Mouse (Mus musculus): ENCODE results near the gene Dpf3. TPM values are rescaled to one million over a fixed set of nuclear protein-coding genes. Genes with fewer than 3 reads are reported as not detected.

Dpf3 gene
- polyA plus RNA-seq, 1 experiment from 2014 or later = 1.4 TPM

DNA sequence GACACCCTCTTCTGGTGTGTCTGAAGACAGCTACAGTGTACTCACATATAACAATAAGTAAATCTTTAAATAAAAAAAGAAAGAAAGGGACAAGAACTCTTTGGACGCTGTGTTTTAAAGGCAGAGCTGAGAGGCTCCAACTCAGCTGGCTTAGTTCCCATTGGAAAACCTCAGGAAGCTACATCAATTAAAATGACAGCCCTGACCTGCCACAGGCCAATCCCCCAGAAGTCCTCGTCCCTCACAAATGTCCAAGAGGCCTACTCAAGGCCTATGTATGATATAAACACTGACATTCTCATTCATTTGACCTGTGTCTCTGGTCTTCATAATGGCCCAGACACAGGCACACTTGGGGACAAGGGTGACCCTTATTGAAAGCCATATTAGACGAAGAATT is 107.5 kb downstream of the Dpf3 start:
- ATAC-seq = no peak
- 44% methylated on average over 3 of the region's 3 CpGs for WGBS
- Histone ChIP-seq H3K27ac (ENCODE audit: low read length) (no peak overlapping the region), H3K27me3 (replicated peaks; ENCODE audit: insufficient read depth, low read length) (no peaks in the 10 kb centered on the region), H3K9me3 (ENCODE audit: low read length) (no peaks in the 10 kb centered on the region), H3K4me3 (ENCODE audit: low read depth, low read length) (no peak overlapping the region), H3K4me1 (ENCODE audit: insufficient read depth, low read depth, low read length) (no peaks in the 10 kb centered on the region), H3K4me2 (replicated peaks; ENCODE audit: low read depth, low read length) (no peak overlapping the region), H3K9ac (replicated peaks; ENCODE audit: low read depth) (no peak overlapping the region), H3K36me3 (ENCODE audit: insufficient read depth, low read length) (no peaks in the 10 kb centered on the region)
- no peak for TF ChIP-seq CTCF (IDR thresholded peaks at IDR 0.05)
- TF ChIP-seq EP300 (IDR thresholded peaks at IDR 0.05) = no peak
- DNase-seq (ENCODE audit: low spot score) = no peak

DNA sequence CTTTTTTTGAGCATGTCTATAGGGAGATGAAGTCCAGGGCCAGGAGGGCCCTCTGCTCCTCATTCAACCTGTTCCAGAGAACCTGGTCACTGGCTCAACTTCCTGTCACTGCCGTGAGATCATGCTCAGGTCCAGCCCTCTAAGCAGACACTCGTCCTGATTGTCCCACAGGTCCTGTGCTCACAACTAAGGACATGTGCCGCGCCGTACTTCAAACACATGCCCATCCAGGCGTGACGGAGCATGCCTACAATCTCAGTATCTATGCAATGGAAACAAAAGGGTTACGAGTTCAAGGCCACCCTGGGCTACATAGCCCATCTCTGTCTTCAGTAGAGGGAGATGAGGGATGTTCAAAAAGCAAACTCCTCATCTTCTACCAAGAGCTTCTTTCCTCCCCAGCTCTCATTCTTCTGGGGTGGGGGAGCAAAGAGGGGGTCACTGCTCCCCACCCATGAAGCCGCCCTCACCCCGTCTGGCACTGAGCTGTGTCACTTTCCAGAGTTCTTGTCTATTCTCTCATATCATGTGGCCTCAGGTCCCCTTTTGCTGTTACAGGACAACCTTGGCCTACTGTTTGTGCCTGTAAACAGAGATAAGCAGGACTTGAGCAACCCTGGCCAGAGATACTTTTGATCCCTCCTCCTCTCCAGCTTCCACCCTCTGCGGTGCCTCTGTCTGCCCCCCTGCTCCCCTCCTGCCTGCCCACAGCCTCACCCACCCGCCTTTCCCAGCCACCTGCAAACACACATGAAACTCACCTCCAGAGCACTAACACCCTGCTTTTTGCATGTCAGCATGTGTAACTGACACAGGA is 112.3 kb downstream of the Dpf3 start:
- Histone ChIP-seq H3K4me2 (replicated peaks; ENCODE audit: low read depth, low read length) (no peak overlapping the region), H3K9ac (replicated peaks; ENCODE audit: low read depth) (no peak overlapping the region), H3K27me3 (replicated peaks; ENCODE audit: insufficient read depth, low read length) (no peaks in the 10 kb centered on the region), H3K4me1 (ENCODE audit: insufficient read depth, low read depth, low read length) (no peaks in the 10 kb centered on the region), H3K9me3 (ENCODE audit: low read length) (no peaks in the 10 kb centered on the region), H3K4me3 (ENCODE audit: low read depth, low read length) (no peak overlapping the region), H3K27ac (ENCODE audit: low read length) (no peak overlapping the region), H3K36me3 (ENCODE audit: insufficient read depth, low read length) (no peaks in the 10 kb centered on the region)
- ATAC-seq (no peak), DNase-seq (ENCODE audit: low spot score) (no peak)
- TF ChIP-seq EP300 (IDR thresholded peaks at IDR 0.05) (no peak), CTCF (IDR thresholded peaks at IDR 0.05) (no peak)
- 67% methylated on average over 12 of the region's 12 CpGs for WGBS

DNA sequence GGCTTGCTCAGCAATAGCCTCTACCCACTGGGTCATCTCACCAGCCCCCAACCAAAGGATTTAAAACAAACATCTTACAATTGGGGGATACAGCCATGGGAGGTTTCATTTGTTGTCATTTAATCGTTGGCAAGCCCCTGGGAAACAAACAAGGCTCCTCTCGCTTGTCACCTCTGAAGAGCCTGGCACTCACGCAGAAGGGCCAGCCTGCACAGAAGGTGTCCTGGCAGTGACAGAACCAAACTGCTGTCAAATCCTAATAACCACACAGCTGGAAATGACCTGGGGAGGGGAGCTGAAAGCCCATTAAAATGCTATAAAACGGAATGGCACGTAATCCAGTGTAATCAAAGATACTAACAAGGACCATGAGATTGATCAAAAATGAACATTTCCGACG is 114.4 kb downstream of the Dpf3 start:
- H3K36me3 ChIP-seq (ENCODE audit: insufficient read depth, low read length) = no peaks in the 10 kb centered on the region
- no peak overlapping the region for H3K4me2 ChIP-seq (replicated peaks; ENCODE audit: low read depth, low read length)
- TF ChIP-seq EP300 (IDR thresholded peaks at IDR 0.05) (no peak), CTCF (IDR thresholded peaks at IDR 0.05) (no peak)
- H3K27ac ChIP-seq (ENCODE audit: low read length) = no peak overlapping the region
- no peaks in the 10 kb centered on the region for H3K9me3 ChIP-seq (ENCODE audit: low read length)
- H3K27me3 ChIP-seq (replicated peaks; ENCODE audit: insufficient read depth, low read length) = no peaks in the 10 kb centered on the region
- ATAC-seq (no peak), DNase-seq (ENCODE audit: low spot score) (no peak)
- WGBS = 60% methylated on average over 7 of the region's 7 CpGs
- H3K4me1 ChIP-seq (ENCODE audit: insufficient read depth, low read depth, low read length) = no peaks in the 10 kb centered on the region
- H3K9ac ChIP-seq (replicated peaks; ENCODE audit: low read depth) = no peak overlapping the region
- no peak overlapping the region for H3K4me3 ChIP-seq (ENCODE audit: low read depth, low read length)

DNA sequence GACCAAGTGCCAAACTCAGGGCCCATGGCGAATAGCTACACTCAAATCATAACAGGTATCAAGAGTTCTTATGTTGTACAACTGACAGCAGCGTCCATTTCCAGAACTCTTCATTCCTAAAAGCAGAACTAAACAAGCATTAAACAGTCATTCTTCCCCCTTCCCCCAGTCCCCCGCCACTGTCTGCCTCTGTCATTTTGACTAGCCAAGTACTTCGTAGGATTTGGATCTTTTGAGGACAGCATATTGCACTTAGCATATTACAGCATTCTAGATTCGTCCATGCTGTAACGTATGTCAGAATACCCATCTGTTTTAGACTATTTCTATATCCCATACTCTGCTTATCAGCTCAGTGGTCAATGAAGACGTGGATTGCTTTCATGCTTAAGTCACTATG is 115.2 kb downstream of the Dpf3 start:
- TF ChIP-seq EP300 (IDR thresholded peaks at IDR 0.05) (no peak), CTCF (IDR thresholded peaks at IDR 0.05) (no peak)
- DNase-seq (ENCODE audit: low spot score) (no peak), ATAC-seq (no peak)
- Histone ChIP-seq H3K9me3 (ENCODE audit: low read length) (no peaks in the 10 kb centered on the region), H3K4me2 (replicated peaks; ENCODE audit: low read depth, low read length) (no peak overlapping the region), H3K9ac (replicated peaks; ENCODE audit: low read depth) (no peak overlapping the region), H3K4me1 (ENCODE audit: insufficient read depth, low read depth, low read length) (no peaks in the 10 kb centered on the region), H3K27me3 (replicated peaks; ENCODE audit: insufficient read depth, low read length) (no peaks in the 10 kb centered on the region), H3K36me3 (ENCODE audit: insufficient read depth, low read length) (no peaks in the 10 kb centered on the region), H3K4me3 (ENCODE audit: low read depth, low read length) (no peak overlapping the region), H3K27ac (ENCODE audit: low read length) (no peak overlapping the region)
- WGBS = 84% methylated on average over 7 of the region's 7 CpGs

DNA sequence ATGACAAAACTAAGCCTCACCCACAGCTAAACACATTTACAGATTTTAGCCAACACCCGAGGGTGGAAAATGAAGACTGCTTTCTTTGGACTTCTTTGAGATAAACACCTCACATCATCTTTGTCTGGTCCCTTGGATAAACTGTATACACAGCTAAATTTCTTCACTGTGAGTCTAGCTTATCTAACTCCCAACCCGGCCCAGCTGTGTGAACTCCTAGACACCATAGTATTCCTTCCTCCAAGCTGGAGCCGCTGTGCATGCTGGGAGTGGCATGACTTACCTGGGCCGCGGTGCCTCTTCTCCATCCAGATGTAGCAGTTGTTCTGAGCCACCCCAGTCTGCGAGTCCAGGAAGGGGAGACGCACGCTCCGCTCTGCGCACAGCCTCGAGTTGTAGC is 117.3 kb downstream of the Dpf3 start:
- H3K4me3 ChIP-seq (ENCODE audit: low read depth, low read length) = no peak overlapping the region
- TF ChIP-seq EP300 (IDR thresholded peaks at IDR 0.05) (no peak), CTCF (IDR thresholded peaks at IDR 0.05) (no peak)

DNA sequence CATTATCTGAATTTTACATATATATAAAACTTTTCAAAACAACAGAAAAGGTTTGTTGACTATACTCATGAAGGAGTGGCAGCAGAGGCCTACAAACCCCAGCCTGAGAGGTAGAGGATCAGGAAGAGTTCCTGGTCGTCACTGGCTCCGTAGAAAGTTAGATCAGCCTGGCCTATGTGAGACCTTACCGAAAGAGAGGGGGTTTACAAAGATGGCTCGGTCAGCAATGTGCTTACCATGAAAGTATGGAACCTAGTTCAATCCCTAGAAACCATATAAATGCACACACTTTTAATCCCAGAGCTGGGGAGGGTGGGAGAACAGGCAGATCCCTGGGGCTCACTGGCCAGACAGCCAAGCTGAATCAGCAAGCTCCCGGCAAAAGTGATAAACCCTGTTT is 118.1 kb downstream of the Dpf3 start:
- Histone ChIP-seq H3K4me3 (ENCODE audit: low read depth, low read length) (no peak overlapping the region), H3K4me2 (replicated peaks; ENCODE audit: low read depth, low read length) (no peak overlapping the region), H3K27ac (ENCODE audit: low read length) (no peak overlapping the region), H3K27me3 (replicated peaks; ENCODE audit: insufficient read depth, low read length) (no peaks in the 10 kb centered on the region), H3K4me1 (ENCODE audit: insufficient read depth, low read depth, low read length) (no peaks in the 10 kb centered on the region), H3K36me3 (ENCODE audit: insufficient read depth, low read length) (no peaks in the 10 kb centered on the region), H3K9ac (replicated peaks; ENCODE audit: low read depth) (no peak overlapping the region), H3K9me3 (ENCODE audit: low read length) (no peaks in the 10 kb centered on the region)
- no peak for DNase-seq (ENCODE audit: low spot score)
- TF ChIP-seq CTCF (IDR thresholded peaks at IDR 0.05) = no peak
- no peak for TF ChIP-seq EP300 (IDR thresholded peaks at IDR 0.05)
- WGBS = 89% methylated on average over 5 of the region's 5 CpGs
- no peak for ATAC-seq

More for the DNA sequence above, 117.3 kb downstream of the Dpf3 start:
- no peaks in the 10 kb centered on the region for H3K4me1 ChIP-seq (ENCODE audit: insufficient read depth, low read depth, low read length)
- WGBS = 85% methylated on average over 11 of the region's 11 CpGs
- H3K9me3 ChIP-seq (ENCODE audit: low read length) = no peaks in the 10 kb centered on the region
- H3K36me3 ChIP-seq (ENCODE audit: insufficient read depth, low read length) = no peaks in the 10 kb centered on the region
- DNase-seq (ENCODE audit: low spot score) (no peak), ATAC-seq (no peak)
- H3K4me2 ChIP-seq (replicated peaks; ENCODE audit: low read depth, low read length) = no peak overlapping the region
- H3K9ac ChIP-seq (replicated peaks; ENCODE audit: low read depth) = no peak overlapping the region
- no peak overlapping the region for H3K27ac ChIP-seq (ENCODE audit: low read length)
- H3K27me3 ChIP-seq (replicated peaks; ENCODE audit: insufficient read depth, low read length) = no peaks in the 10 kb centered on the region
